Mouse (Mus musculus): ENCODE results near the gene Med24.

GRCm38 (mm10) chr11:98731134-98731533, 1.9 kb upstream of the Med24 start:
- TF ChIP-seq CTCF (IDR thresholded peaks at IDR 0.05; ENCODE audit: extremely low read depth, insufficient read depth, low read length) (no peak), POLR2A (IDR thresholded peaks at IDR 0.05; ENCODE audit: extremely low read depth, insufficient read depth, low read length) (no peak)
